Mouse (Mus musculus) limb, embryonic 12.5 days (tissue): Measurements from ENCODE around the gene Sec16a. TPM values are rescaled to one million over a fixed set of nuclear protein-coding genes. Genes with fewer than 3 reads are reported as not detected.
A peak's percentile ranks its signal among the peaks of the same experiment; 100 is the strongest.

Source experiments
- ATAC-seq: fragments of 200-750 bp; cut with Nextera tagmentation; 2 replicates; pipeline ENCODE4 v1.8.0; 2017; ENCODE audit warnings: low read depth, moderate TSS enrichment; ENCODE audit not compliant: insufficient number of reproducible peaks, insufficient read depth, low FRiP score, low TSS enrichment
- H3K27ac ChIP-seq: fragments of 300-500 bp; sonication (generic); 2 replicates; pipeline ENCODE4 v1.5.1; 2016; ENCODE audit warnings: mild to moderate bottlenecking, moderate library complexity
- H3K27me3 ChIP-seq: fragments of 300-500 bp; sonication (generic); 2 replicates; pipeline ENCODE4 v1.6.1; 2016; ENCODE audit warnings: mild to moderate bottlenecking, moderate library complexity
- H3K36me3 ChIP-seq: fragments of 300-500 bp; sonication (generic); 2 replicates; pipeline ENCODE4 v1.6.1; 2016; ENCODE audit warnings: mild to moderate bottlenecking, moderate library complexity
- H3K4me1 ChIP-seq: fragments of 300-500 bp; sonication (generic); replicated peaks from 2 replicates; pipeline ENCODE4 v1.6.1; 2016
- H3K4me2 ChIP-seq: fragments of 300-500 bp; sonication (generic); 2 replicates; pipeline ENCODE4 v1.6.1; 2016; ENCODE audit warnings: mild to moderate bottlenecking, moderate library complexity
- H3K4me3 ChIP-seq: fragments of 300-500 bp; sonication (generic); replicated peaks from 2 replicates; pipeline ENCODE4 v1.5.1; 2016; ENCODE audit warnings: mild to moderate bottlenecking
- H3K9ac ChIP-seq: fragments of 300-500 bp; sonication (generic); replicated peaks from 2 replicates; pipeline ENCODE4 v1.6.1; 2016; ENCODE audit warnings: mild to moderate bottlenecking, moderate library complexity
- H3K9me3 ChIP-seq: fragments of 300-500 bp; sonication (generic); 2 replicates; pipeline ENCODE4 v1.6.1; 2016; ENCODE audit warnings: mild to moderate bottlenecking, moderate library complexity
- WGBS: fragments of 180-500 bp; shearing (Covaris S2); methylation state at CpG from one replicate; pipeline ENCODE4 v1.1.7; 2016; 5-methylcytosine and 5-hydroxymethylcytosine counted together
- polyA plus RNA-seq: library from polyadenylated mRNA; unstranded; fragments of >200 nt; fragmentation: Nextera tagmentation; extraction: Ambion mirVana; gene quantifications from 2 replicates; pipeline ENCODE4 v1.2.1, GENCODE M21; 2016

Gene Sec16a
- polyA plus RNA-seq, 1 experiment from 2014 or later: 25.6 TPM

DNA sequence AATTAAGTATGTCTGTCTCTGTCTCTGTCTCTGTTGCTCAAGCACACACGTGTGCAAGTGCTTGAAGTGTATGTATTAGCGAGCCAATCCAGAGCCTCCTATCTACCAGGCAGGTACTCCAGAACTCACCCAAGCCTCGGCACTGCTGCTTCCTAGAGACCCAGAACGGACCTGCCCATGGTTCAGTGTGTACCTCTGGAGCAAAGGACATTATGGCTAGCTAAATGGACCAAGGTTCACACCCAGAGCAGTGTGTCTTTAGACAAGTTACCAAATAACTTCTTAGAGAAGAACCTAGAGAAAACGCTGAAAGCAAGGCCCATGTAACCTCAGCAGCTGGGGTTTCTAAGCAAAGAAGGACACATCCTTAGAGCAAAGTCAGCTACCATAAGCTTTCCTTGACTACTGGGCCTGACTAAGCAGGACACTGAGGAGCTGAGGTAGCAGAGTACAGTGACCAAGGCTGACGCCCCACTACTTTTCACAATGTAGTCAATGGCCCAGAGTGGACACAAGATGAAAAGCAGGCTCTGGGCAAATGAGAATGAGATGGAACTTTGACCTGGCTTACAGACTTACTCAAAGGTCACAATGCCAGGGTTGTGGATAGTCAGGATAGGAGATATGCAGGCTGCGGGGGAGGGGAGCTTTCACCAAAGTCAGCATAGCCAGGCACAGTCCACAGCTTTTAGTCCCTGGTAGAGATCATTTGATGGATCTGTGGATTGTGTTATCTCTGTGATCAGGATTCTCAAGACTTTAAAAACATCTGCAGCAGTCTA lies 10.0 kb downstream of the Sec16a start:
- no peak overlapping the region for H3K9ac ChIP-seq
- H3K4me2 ChIP-seq: no peak overlapping the region
- H3K9me3 ChIP-seq: no peaks in the 10 kb centered on the region
- peaks cover 95% of the 10 kb centered on the region for H3K36me3 ChIP-seq
- no peak for ATAC-seq
- H3K27ac ChIP-seq: no peak overlapping the region
- no peak overlapping the region for H3K4me3 ChIP-seq
- H3K27me3 ChIP-seq: no peaks in the 10 kb centered on the region
- WGBS: 90% methylated on average over 7 of the region's 7 CpGs
- H3K4me1 ChIP-seq: peaks cover 6% of the 10 kb centered on the region; the same call in 1 of the 2 replicates

DNA sequence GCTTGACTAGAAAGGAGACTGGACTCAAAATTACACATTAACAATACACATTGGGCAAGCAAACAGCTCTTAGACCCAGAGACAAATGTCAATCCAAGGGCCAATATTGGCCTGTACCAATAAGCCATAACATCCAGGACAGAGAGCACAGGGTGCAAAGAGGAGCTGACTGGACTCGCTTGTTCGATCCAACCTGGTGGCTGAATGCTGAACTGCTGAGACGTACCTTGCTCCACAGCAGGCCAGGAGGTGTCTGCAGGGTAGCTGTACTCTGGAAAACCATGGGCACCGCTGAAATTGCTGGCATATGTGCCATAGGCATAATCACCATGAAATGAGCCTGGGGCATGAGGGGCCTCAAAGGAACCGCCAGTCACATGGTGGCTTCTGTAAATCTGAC lies 15.2 kb downstream of the Sec16a start:
- H3K4me1 ChIP-seq: no peaks in the 10 kb centered on the region
- peaks cover 98% of the 10 kb centered on the region for H3K36me3 ChIP-seq
- H3K4me3 ChIP-seq: no peak overlapping the region
- no peaks in the 10 kb centered on the region for H3K27me3 ChIP-seq
- 93% methylated on average over 5 of the region's 5 CpGs for WGBS
- no peak for ATAC-seq
- H3K9me3 ChIP-seq: no peaks in the 10 kb centered on the region
- no peak overlapping the region for H3K4me2 ChIP-seq
- no peak overlapping the region for H3K27ac ChIP-seq
- no peak overlapping the region for H3K9ac ChIP-seq

DNA sequence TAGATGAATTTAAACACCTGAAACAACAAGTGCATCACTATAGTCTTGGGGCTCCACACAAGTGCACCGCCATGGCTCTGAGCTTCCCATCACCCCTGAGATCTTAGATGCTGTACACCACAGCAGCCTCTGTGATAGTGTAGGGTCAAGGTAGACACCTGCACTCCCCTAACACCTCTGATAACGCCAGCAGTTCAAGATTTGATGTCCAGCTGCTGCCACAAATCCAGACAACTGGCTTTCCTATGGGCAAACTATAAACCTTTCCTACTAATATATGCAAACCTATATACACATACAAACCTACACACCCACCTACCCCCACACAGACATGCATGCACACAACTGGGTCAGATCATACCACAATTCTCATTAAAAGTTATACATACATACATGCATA lies 20.5 kb downstream of the Sec16a start:
- Histone ChIP-seq H3K4me2 (no peak overlapping the region), H3K4me3 (no peak overlapping the region), H3K27ac (no peak overlapping the region), H3K4me1 (no peaks in the 10 kb centered on the region), H3K27me3 (no peaks in the 10 kb centered on the region), H3K36me3 (peaks cover 99% of the 10 kb centered on the region), H3K9me3 (no peaks in the 10 kb centered on the region), H3K9ac (no peak overlapping the region)
- no peak for ATAC-seq
- 92% methylated on average over 2 of the region's 2 CpGs for WGBS

DNA sequence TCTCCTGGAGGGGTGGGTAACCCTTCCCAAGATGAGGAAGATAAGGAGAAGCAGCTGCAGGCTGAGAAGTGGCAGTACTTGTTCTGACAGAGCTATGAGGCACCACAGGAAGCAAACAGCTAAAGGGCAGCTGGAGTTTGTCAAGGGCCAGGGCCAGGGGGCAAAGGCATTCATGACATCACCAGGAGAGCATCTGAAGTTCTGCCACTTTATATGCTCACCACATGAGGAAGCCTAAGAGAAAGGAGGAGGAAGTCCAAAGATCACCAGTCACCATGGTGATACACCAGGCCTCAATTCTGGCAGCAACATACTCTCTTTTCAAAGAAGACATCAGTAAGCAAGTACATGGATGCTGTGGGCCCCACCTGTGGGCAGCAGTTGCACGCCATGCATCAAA lies 21.9 kb downstream of the Sec16a start:
- Histone ChIP-seq H3K4me2 (no peak overlapping the region), H3K36me3 (peaks cover 99% of the 10 kb centered on the region), H3K27me3 (no peaks in the 10 kb centered on the region), H3K27ac (no peak overlapping the region), H3K9me3 (no peaks in the 10 kb centered on the region), H3K9ac (no peak overlapping the region), H3K4me3 (no peak overlapping the region), H3K4me1 (no peaks in the 10 kb centered on the region)
- no peak for ATAC-seq
- 91% methylated on average over 1 of the region's 1 CpGs for WGBS

DNA sequence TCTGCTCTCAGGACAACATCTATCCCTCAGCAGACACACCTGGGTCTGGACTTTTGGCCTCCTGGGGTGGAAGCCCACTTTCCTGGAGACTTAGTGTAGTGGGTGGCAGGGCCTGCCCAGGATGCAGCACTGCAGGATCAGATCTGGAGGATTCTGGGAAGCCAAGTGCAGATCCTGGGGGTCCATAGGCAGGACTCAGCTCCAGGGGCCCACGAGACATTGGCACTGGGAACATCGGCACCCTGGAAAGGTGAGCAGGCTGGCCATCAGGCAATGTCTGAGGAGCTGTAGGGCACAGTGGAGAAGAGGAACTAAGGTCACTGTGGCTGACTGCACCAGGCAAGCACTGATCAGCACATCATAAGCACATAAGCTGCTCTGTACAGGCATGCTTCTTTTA lies 23.0 kb downstream of the Sec16a start:
- Histone ChIP-seq H3K4me3 (no peak overlapping the region), H3K27ac (no peak overlapping the region), H3K9ac (no peak overlapping the region), H3K9me3 (no peaks in the 10 kb centered on the region), H3K27me3 (no peaks in the 10 kb centered on the region), H3K36me3 (peaks cover 99% of the 10 kb centered on the region), H3K4me2 (no peak overlapping the region), H3K4me1 (no peaks in the 10 kb centered on the region)
- 85% methylated on average over 2 of the region's 2 CpGs for WGBS
- no peak for ATAC-seq

DNA sequence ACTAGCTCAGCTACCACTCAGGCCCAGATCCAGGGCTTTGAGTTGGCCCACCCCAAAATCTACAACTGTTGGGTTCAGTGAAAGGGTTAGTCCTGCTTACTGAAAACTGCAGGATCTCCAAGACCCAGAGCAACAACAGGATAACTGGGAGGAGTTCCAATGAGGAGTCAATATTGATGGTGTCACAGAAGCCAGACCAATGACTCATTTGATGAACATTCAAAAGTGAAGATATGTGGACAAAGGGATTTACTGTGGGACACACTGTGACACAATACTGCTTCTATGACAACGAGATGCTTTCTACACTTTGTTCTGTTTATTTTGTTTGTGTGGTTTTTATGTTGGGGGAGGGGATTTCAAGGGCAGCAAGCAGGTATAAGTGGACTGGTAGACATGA lies 26.9 kb downstream of the Sec16a start:
- no peaks in the 10 kb centered on the region for H3K9me3 ChIP-seq
- H3K27me3 ChIP-seq: no peaks in the 10 kb centered on the region
- peaks cover 99% of the 10 kb centered on the region for H3K36me3 ChIP-seq
- no peaks in the 10 kb centered on the region for H3K4me1 ChIP-seq
- ATAC-seq: no peak
- H3K9ac ChIP-seq: no peak overlapping the region
- H3K4me3 ChIP-seq: no peak overlapping the region
- no peak overlapping the region for H3K27ac ChIP-seq
- 84% methylated on average over 1 of the region's 1 CpGs for WGBS
- no peak overlapping the region for H3K4me2 ChIP-seq

DNA sequence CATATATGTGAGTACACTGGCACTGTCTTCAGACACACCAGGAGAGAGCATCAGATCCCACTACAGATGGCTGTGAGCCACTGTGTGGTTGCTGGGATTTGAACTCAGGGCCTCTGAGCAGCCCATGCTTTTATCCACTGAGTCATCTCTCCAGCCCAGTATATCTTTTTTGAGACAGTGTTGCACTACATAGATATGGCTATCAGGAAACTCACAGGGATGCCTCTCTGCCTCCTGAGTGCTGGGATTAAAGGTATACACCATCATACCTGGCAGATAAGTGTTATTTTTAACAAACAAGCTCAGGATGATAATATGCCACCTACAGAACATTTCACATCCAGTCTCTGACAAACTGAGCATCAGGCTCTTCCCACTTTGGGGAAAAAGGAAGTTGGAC lies 27.9 kb downstream of the Sec16a start:
- Histone ChIP-seq H3K27ac (no peak overlapping the region), H3K4me2 (no peak overlapping the region), H3K36me3 (peaks cover 99% of the 10 kb centered on the region), H3K4me3 (no peak overlapping the region), H3K4me1 (no peaks in the 10 kb centered on the region), H3K9ac (no peak overlapping the region), H3K9me3 (no peaks in the 10 kb centered on the region), H3K27me3 (no peaks in the 10 kb centered on the region)
- no peak for ATAC-seq

DNA sequence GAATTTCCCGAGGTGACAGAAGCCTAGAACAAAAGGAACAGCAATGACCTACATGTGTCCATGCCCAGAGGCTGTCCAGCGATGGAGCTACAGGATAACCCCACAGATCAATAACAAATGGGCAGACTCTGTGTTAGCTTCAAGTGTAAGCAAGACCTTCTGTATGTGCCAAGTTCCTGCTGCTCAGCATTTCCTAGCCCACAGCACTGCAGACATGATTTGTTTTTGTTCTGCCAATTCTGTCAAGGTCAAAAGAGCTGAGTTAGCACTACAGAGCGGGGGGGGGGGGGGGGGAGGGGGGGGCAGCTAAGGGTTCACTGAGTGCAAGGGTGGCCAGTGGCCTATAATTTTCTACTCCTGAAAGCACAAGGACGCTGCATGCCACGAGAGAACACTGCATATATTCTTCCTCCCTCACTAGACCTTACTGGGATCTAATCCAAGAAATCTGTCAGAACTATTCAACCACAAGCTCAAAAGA lies 34.0 kb downstream of the Sec16a start:
- Histone ChIP-seq H3K4me2 (no peak overlapping the region), H3K9me3 (no peaks in the 10 kb centered on the region), H3K27me3 (no peaks in the 10 kb centered on the region), H3K9ac (peak overlapping the region; percentile 12; the same call in 1 of the 2 replicates), H3K4me3 (no peak overlapping the region), H3K4me1 (peaks cover 25% of the 10 kb centered on the region), H3K27ac (no peak overlapping the region), H3K36me3 (peaks cover 73% of the 10 kb centered on the region)
- ATAC-seq: no peak
- 81% methylated on average over 4 of the region's 5 CpGs for WGBS

DNA sequence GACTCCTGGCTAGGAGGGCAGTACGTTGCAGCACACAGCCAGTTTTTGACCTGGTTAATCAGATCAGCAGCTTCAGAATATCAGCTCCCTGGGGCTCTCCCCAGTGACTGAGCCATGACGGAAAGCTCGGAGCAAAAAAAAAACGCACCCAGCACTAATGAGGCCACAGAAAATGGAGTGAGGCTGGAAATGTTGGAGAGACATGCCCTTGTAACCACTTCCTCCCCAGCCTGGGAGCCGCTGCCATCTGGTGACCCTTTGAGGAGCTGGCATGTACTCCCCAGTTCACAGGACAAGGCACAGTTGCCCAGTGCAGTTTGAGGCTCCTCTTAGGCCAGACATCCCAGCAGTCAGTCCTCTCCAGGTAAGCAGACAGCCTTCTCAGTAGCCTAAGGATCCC lies 34.9 kb downstream of the Sec16a start:
- H3K36me3 ChIP-seq: peaks cover 73% of the 10 kb centered on the region
- H3K9ac ChIP-seq: no peak overlapping the region
- ATAC-seq: no peak
- H3K9me3 ChIP-seq: no peaks in the 10 kb centered on the region
- H3K4me1 ChIP-seq: peaks cover 34% of the 10 kb centered on the region
- WGBS: 70% methylated on average over 5 of the region's 5 CpGs
- no peaks in the 10 kb centered on the region for H3K27me3 ChIP-seq
- no peak overlapping the region for H3K4me3 ChIP-seq
- no peak overlapping the region for H3K4me2 ChIP-seq
- no peak overlapping the region for H3K27ac ChIP-seq

DNA sequence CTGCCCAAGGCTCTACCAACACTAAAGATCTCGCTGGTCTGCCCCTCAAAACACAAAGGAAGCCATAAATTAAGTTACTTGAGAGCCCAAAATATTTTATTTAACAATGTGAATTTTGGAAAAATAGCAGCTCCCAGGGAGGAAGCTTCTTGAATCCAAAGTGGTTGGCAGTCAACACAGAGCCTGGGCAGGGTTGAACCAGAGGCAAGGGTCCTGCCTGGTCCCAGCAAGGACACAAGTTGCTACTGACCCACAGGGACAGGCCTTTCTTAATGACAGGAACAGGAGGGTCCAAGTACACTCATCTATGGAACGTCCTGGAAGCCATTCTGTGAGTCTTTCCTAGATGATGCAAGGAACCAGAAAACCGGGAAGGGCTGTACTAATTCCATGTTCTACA lies 35.7 kb downstream of the Sec16a start:
- peak overlapping the region; percentile 89 for H3K4me3 ChIP-seq
- H3K4me1 ChIP-seq: peaks cover 41% of the 10 kb centered on the region
- H3K27me3 ChIP-seq: no peaks in the 10 kb centered on the region
- no peak overlapping the region for H3K27ac ChIP-seq
- H3K9me3 ChIP-seq: no peaks in the 10 kb centered on the region
- peaks cover 67% of the 10 kb centered on the region for H3K36me3 ChIP-seq
- no peak overlapping the region; the same call in 1 of the 2 replicates for H3K4me2 ChIP-seq
- no peak overlapping the region for H3K9ac ChIP-seq
- WGBS: 61% methylated on average over 3 of the region's 3 CpGs
- ATAC-seq: no peak

DNA sequence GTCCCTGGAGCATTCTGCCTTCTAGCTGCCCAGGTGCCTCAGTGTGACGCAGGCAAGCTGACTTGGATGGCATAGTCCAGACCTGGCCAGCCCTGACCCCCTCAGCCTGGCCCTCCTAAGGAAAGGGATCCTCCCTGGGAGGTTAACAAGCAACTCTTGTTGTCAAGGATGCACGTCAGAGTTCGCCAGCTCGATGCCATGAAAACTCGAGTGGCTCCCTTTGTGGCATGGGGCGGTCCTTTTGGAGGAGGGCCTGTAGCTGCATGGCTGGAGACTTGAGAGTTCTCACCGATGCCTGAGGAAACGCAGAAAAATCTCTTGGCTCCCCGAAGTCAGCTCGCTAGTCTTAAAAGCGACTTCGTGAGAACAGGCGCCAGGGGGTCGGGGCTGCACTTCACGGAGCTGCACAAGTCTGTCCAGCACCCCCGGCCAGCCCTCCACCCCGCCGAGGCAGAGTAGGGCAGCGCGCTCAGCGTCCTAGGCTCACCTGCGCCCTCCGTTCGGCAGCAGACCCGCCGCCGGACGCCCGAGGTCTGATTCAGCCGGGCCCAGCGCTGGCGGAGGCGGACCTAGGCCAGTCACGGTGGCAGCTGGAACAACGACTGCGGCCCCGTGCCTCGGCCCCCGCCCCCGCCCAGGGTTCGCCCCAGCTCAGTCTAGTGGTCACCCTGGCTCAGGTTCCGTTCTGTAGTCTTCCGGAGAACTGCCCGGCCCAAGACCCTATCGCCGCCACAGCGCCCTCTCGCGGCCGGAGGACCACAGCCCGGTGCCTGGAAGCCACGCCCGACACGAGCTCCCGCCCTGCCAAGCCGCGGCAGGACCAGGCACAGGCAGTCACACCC lies 36.3 kb downstream of the Sec16a start, which contains the start of gene Inpp5e:
TSS of gene Inpp5e (minus strand) at position 689 of the 842 bp plus-strand sequence.
- Histone ChIP-seq H3K9ac (peak within 1 kb of the TSS; percentile 92), H3K9me3 (no peaks in the 10 kb centered on the region), H3K27ac (peak within 1 kb of the TSS; percentile 76), H3K4me3 (peak within 1 kb of the TSS; percentile 89), H3K36me3 (peaks cover 61% of the 10 kb centered on the region), H3K4me1 (peaks cover 41% of the 10 kb centered on the region), H3K27me3 (no peaks in the 10 kb centered on the region), H3K4me2 (peak within 1 kb of the TSS; percentile 94)
- ATAC-seq: peak; percentile 93
- WGBS: under 1% methylated on average over 57 of the region's 57 CpGs
